Mouse (Mus musculus) liver, adult 2 months (tissue): ENCODE data around the gene Zdhhc5.

ENCODE experiments used
- CTCF ChIP-seq: fragments of 200-500 bp; IDR thresholded peaks from 2 replicates; pipeline ENCODE4 v1.5.1; 2011; ENCODE audit warnings: low read depth, low read length, control low read depth
- POLR2A ChIP-seq: fragments of 200-500 bp; IDR thresholded peaks from 2 replicates; pipeline ENCODE4 v1.6.1; 2011; ENCODE audit warnings: low read length, control low read depth; ENCODE audit not compliant: insufficient read depth; ENCODE audit errors: extremely low read depth

- TF ChIP-seq CTCF (no peak), POLR2A (no peak)
Observed at GRCm38 (mm10) chr2:84750115-84750514, 35.1 kb upstream of the Zdhhc5 start.
